Mouse (Mus musculus): ENCODE results near the gene Gm4302. TPM values are rescaled to one million over a fixed set of nuclear protein-coding genes. Genes with fewer than 3 reads are reported as not detected.
"Not testable (repeated sequence)": the region's sequence is repeated elsewhere in the genome, so short reads cannot be mapped to it uniquely, and the experiment has no call there.

Gene Gm4302
- not detected in 2 replicates for polyA plus RNA-seq (2016; fragmentation: Nextera tagmentation; extraction: Ambion mirVana)

GRCm38 (mm10) chr10:100340536-100340935 lies at the start of gene Gm4302:
Gene Gm4302, plus strand, starts transcription at chr10:100340836.
- H3K4me1 ChIP-seq; H3K27ac ChIP-seq; H3K9me3 ChIP-seq; H3K4me3 ChIP-seq; DNase-seq (ENCODE audit: extremely low spot score, low spot score); H3K36me3 ChIP-seq (replicated peaks); H3K27me3 ChIP-seq (ENCODE audit: poor library complexity, severe bottlenecking): not testable (repeated sequence)
- WGBS, result no CpG with 5 or more reads among the region's 3 CpGs

- no peak overlapping the region for H3K27ac ChIP-seq
- no peak overlapping the region for H3K4me3 ChIP-seq
- H3K4me1 ChIP-seq, result no peaks in the 10 kb centered on the region
- WGBS, result 90% methylated on average over 2 of the region's 2 CpGs
- H3K27me3 ChIP-seq (ENCODE audit: poor library complexity, severe bottlenecking), result no peaks in the 10 kb centered on the region
- no peaks in the 10 kb centered on the region for H3K9me3 ChIP-seq
- DNase-seq (ENCODE audit: extremely low spot score, low spot score), result no peak
- H3K36me3 ChIP-seq (replicated peaks), result no peaks in the 10 kb centered on the region
Measured at GRCm38 (mm10) chr10:100296105-100296504, 44.5 kb upstream of the Gm4302 start.

DNA sequence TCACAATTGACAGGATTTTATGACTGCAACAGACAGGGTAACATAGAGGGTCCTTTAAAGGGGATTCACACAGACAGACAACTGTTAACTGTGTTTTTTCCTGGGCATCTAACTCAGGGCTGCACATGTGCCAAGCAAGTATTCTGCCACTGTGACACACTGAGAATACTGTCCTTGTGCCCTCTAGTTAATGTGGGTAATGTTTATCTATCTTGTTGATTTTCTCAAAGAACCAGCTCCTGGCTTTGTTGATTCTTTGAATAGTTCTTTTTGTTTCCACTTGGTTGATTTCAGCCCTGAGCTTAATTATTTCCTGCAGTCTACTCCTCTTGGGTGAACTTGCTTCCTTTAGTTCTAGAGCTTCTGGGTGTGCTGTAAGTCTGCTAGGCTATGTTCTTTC lies 40.5 kb upstream of the Gm4302 start:
- H3K4me3 ChIP-seq; H3K4me1 ChIP-seq; H3K36me3 ChIP-seq (replicated peaks); H3K27ac ChIP-seq; DNase-seq (ENCODE audit: extremely low spot score, low spot score); H3K27me3 ChIP-seq (ENCODE audit: poor library complexity, severe bottlenecking): not testable (repeated sequence)
- peaks cover 13% of the 10 kb centered on the region; the same call in 1 of the 2 replicates for H3K9me3 ChIP-seq

DNA sequence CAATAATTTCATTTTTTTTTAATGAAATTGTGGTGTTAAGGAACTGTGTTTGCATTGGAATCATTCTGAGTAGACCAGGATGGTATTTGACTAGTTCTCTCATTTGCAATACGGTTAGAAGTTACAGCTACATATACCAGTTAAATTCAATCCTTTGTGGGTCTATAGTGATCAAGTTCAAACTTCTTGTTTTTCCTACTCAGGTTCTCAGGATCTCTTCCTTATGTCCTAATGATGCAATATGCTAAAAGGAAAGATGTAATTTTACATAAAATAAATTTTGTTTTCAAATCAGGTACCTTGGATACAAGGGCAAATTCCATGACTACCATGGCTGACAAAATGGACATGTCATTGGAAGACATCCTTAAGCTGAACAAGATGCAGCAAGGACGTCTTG lies 5.3 kb upstream of the Gm4302 start, which contains the start of gene Gm4301:
Gene Gm4301 (plus strand): TSS at position 301 of the 400 bp plus-strand sequence.
- H3K4me3 ChIP-seq; H3K27me3 ChIP-seq (ENCODE audit: poor library complexity, severe bottlenecking); DNase-seq (ENCODE audit: extremely low spot score, low spot score); H3K9me3 ChIP-seq; H3K36me3 ChIP-seq (replicated peaks); H3K4me1 ChIP-seq; H3K27ac ChIP-seq: not testable (repeated sequence)
- no CpG with 5 or more reads among the region's 2 CpGs for WGBS

- not testable (repeated sequence) for H3K36me3 ChIP-seq (replicated peaks); H3K9me3 ChIP-seq; H3K27ac ChIP-seq; DNase-seq (ENCODE audit: extremely low spot score, low spot score); H3K4me1 ChIP-seq; H3K27me3 ChIP-seq (ENCODE audit: poor library complexity, severe bottlenecking); H3K4me3 ChIP-seq
- no CpG with 5 or more reads among the region's 3 CpGs for WGBS
Measured at GRCm38 (mm10) chr10:100345672-100346071, 5.0 kb downstream of the Gm4302 start, which contains the start of gene Gm4303. Gene Gm4303, plus strand, starts transcription at chr10:100345972.

GRCm38 (mm10) chr10:100350793-100351192 lies 10.2 kb downstream of the Gm4302 start, which contains the start of gene Gm4305:
Gene Gm4305, plus strand, starts transcription at chr10:100351093.
- not testable (repeated sequence) for H3K4me3 ChIP-seq; H3K9me3 ChIP-seq; H3K4me1 ChIP-seq; DNase-seq (ENCODE audit: extremely low spot score, low spot score); H3K27me3 ChIP-seq (ENCODE audit: poor library complexity, severe bottlenecking); H3K27ac ChIP-seq; H3K36me3 ChIP-seq (replicated peaks)
- no CpG with 5 or more reads among the region's 3 CpGs for WGBS

GRCm38 (mm10) chr10:100356841-100357240 lies 16.2 kb downstream of the Gm4302 start:
- not testable (repeated sequence) for H3K4me3 ChIP-seq; DNase-seq (ENCODE audit: extremely low spot score, low spot score); H3K36me3 ChIP-seq (replicated peaks); H3K9me3 ChIP-seq; H3K27ac ChIP-seq; H3K4me1 ChIP-seq; H3K27me3 ChIP-seq (ENCODE audit: poor library complexity, severe bottlenecking)
- WGBS, result 85% methylated on average over 2 of the region's 2 CpGs

- WGBS, result no CpG with 5 or more reads among the region's 3 CpGs
Measured at GRCm38 (mm10) chr10:100361038-100361437, 20.4 kb downstream of the Gm4302 start, which contains the start of gene Gm4307. Gene Gm4307, plus strand, starts transcription at chr10:100361338.

DNA sequence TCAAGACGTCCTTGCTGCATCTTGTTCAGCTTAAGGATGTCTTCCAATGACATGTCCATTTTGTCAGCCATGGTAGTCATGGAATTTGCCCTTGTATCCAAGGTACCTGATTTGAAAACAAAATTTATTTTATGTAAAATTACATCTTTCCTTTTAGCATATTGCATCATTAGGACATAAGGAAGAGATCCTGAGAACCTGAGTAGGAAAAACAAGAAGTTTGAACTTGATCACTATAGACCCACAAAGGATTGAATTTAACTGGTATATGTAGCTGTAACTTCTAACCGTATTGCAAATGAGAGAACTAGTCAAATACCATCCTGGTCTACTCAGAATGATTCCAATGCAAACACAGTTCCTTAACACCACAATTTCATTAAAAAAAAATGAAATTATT lies 41.8 kb downstream of the Gm4302 start, which contains the start of gene Gm4312:
Gene Gm4312 (minus strand): TSS at position 101 of the 400 bp plus-strand sequence.
- DNase-seq (ENCODE audit: extremely low spot score, low spot score); H3K36me3 ChIP-seq (replicated peaks); H3K4me3 ChIP-seq; H3K27ac ChIP-seq; H3K27me3 ChIP-seq (ENCODE audit: poor library complexity, severe bottlenecking); H3K4me1 ChIP-seq; H3K9me3 ChIP-seq: not testable (repeated sequence)
- no CpG with 5 or more reads among the region's 2 CpGs for WGBS

More at GRCm38 (mm10) chr10:100361038-100361437, 20.4 kb downstream of the Gm4302 start, which contains the start of gene Gm4307:
- H3K9me3 ChIP-seq; H3K4me3 ChIP-seq; H3K27me3 ChIP-seq (ENCODE audit: poor library complexity, severe bottlenecking); DNase-seq (ENCODE audit: extremely low spot score, low spot score); H3K36me3 ChIP-seq (replicated peaks); H3K27ac ChIP-seq; H3K4me1 ChIP-seq: not testable (repeated sequence)

Other genes starting within 250 kb of the Gm4302 start
- gene Gm4301, start 5.2 kb upstream of the Gm4302 start, polyA plus RNA-seq (2016; fragmentation: Nextera tagmentation; extraction: Ambion mirVana), result not detected in 2 replicates
- not detected in 2 replicates for gene Gm4303, start 5.1 kb downstream of the Gm4302 start, polyA plus RNA-seq (2016; fragmentation: Nextera tagmentation; extraction: Ambion mirVana)
- not detected in 2 replicates for gene Gm4305, start 10.3 kb downstream of the Gm4302 start, polyA plus RNA-seq (2016; fragmentation: Nextera tagmentation; extraction: Ambion mirVana)
- gene Gm4307, start 20.5 kb downstream of the Gm4302 start, polyA plus RNA-seq (2016; fragmentation: Nextera tagmentation; extraction: Ambion mirVana), result not detected in 2 replicates
- not detected in 2 replicates for gene Gm4312, start 41.7 kb downstream of the Gm4302 start, polyA plus RNA-seq (2016; fragmentation: Nextera tagmentation; extraction: Ambion mirVana)
- gene Tmtc3, start 146.5 kb downstream of the Gm4302 start, polyA plus RNA-seq (2016; fragmentation: Nextera tagmentation; extraction: Ambion mirVana), result 20.6 and 22.9 TPM in 2 replicates
- 5.8 and 7.1 TPM in 2 replicates for gene Cep290, start 146.7 kb downstream of the Gm4302 start, polyA plus RNA-seq (2016; fragmentation: Nextera tagmentation; extraction: Ambion mirVana)
- gene 4930430F08Rik, start 249.6 kb downstream of the Gm4302 start, polyA plus RNA-seq (2016; fragmentation: Nextera tagmentation; extraction: Ambion mirVana), result 10.4 and 11.8 TPM in 2 replicates
- not detected in 2 replicates for gene 1700017N19Rik, start 249.6 kb downstream of the Gm4302 start, polyA plus RNA-seq (2016; fragmentation: Nextera tagmentation; extraction: Ambion mirVana)